Mouse (Mus musculus): ENCODE results near the gene Robo2.

The Robo2 gene

GRCm38 (mm10) chr16:74321666-74322371, 89.8 kb downstream of the Robo2 start:
- DNase-seq (ENCODE audit: low read depth, low spot score): no peak

GRCm38 (mm10) chr16:74316150-74316549, 95.5 kb downstream of the Robo2 start:
- DNase-seq (ENCODE audit: low read depth, low spot score): no peak

GRCm38 (mm10) chr16:74313222-74313621, 98.4 kb downstream of the Robo2 start:
- no peak for DNase-seq (ENCODE audit: low read depth, low spot score)

GRCm38 (mm10) chr16:74307543-74307887, 104.1 kb downstream of the Robo2 start:
- DNase-seq (ENCODE audit: low read depth, low spot score): no peak

- no peak for DNase-seq (ENCODE audit: low read depth, low spot score)
Measured at GRCm38 (mm10) chr16:74306876-74307542, 104.6 kb downstream of the Robo2 start.

GRCm38 (mm10) chr16:74287878-74288277, 123.7 kb downstream of the Robo2 start:
- DNase-seq (ENCODE audit: low read depth, low spot score): no peak

GRCm38 (mm10) chr16:74282549-74282948, 129.1 kb downstream of the Robo2 start:
- DNase-seq (ENCODE audit: low read depth, low spot score): no peak

GRCm38 (mm10) chr16:74276855-74277573, 134.6 kb downstream of the Robo2 start:
- DNase-seq (ENCODE audit: low read depth, low spot score): no peak

- DNase-seq (ENCODE audit: low read depth, low spot score): no peak
Measured at GRCm38 (mm10) chr16:74274596-74274995, 137.0 kb downstream of the Robo2 start.

- DNase-seq (ENCODE audit: low read depth, low spot score): no peak
Measured at GRCm38 (mm10) chr16:74272993-74273392, 138.6 kb downstream of the Robo2 start.

GRCm38 (mm10) chr16:74258241-74258640, 153.4 kb downstream of the Robo2 start:
- no peak for DNase-seq (ENCODE audit: low read depth, low spot score)

- DNase-seq (ENCODE audit: low read depth, low spot score): no peak
Measured at GRCm38 (mm10) chr16:74244452-74244851, 167.2 kb downstream of the Robo2 start.

- DNase-seq (ENCODE audit: low read depth, low spot score): no peak
Measured at GRCm38 (mm10) chr16:74241534-74241933, 170.1 kb downstream of the Robo2 start.

GRCm38 (mm10) chr16:74237411-74237930, 174.2 kb downstream of the Robo2 start:
- no peak for DNase-seq (ENCODE audit: low read depth, low spot score)

- DNase-seq (ENCODE audit: low read depth, low spot score): no peak
Measured at GRCm38 (mm10) chr16:74234393-74235059, 177.1 kb downstream of the Robo2 start.

- no peak for DNase-seq (ENCODE audit: low read depth, low spot score)
Measured at GRCm38 (mm10) chr16:74233596-74233995, 178.0 kb downstream of the Robo2 start.

- DNase-seq (ENCODE audit: low read depth, low spot score): no peak
Measured at GRCm38 (mm10) chr16:74227285-74227684, 184.3 kb downstream of the Robo2 start.

GRCm38 (mm10) chr16:74225423-74226272, 186.0 kb downstream of the Robo2 start:
- DNase-seq (ENCODE audit: low read depth, low spot score): no peak

GRCm38 (mm10) chr16:74222501-74222900, 189.1 kb downstream of the Robo2 start:
- DNase-seq (ENCODE audit: low read depth, low spot score): no peak

- no peak for DNase-seq (ENCODE audit: low read depth, low spot score)
Measured at GRCm38 (mm10) chr16:74216879-74217415, 194.7 kb downstream of the Robo2 start.

- no peak for DNase-seq (ENCODE audit: low read depth, low spot score)
Measured at GRCm38 (mm10) chr16:74215791-74216190, 195.8 kb downstream of the Robo2 start.

Data from A20 (cell line).